Mouse (Mus musculus) embryonic fibroblast, embryonic 13.5 days (primary cell): Measurements from ENCODE around the gene Rtl10.

ENCODE experiments used
- CTCF ChIP-seq: IDR thresholded peaks from 2 replicates; pipeline ENCODE4 v1.5.1; 2011; ENCODE audit warnings: mild to moderate bottlenecking, control low read depth, low read length, moderate library complexity, borderline replicate concordance; ENCODE audit not compliant: insufficient read depth
- POLR2A ChIP-seq: IDR thresholded peaks from 2 replicates; pipeline ENCODE4 v1.6.1; 2011; ENCODE audit warnings: low read depth, mild to moderate bottlenecking, control low read depth, low read length, moderate library complexity

DNA sequence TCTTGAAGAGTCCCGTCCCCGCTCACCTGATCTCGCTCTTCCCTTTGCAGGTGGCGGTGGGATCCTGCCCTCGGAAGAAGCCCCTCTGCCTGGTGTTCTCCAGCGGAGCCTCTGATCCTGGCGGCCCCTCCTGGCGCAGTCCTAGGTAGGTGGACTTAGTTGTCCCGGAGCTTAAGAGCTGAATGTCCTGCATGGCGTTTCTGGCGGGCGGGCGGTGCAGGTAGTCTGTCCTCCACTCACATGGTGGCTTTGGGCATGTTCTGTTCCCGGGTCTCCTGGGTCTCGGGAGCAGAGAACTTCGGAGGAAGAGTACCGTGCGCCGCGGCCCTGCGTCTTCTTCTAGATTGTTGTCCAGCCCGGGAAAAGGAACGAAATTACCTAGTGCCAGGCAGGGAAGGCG lies 295 bp downstream of the Rtl10 start:
- no peak for TF ChIP-seq CTCF
- TF ChIP-seq POLR2A, result no peak
